Mouse (Mus musculus) midbrain, embryonic 14.5 days (tissue): ENCODE data around the gene Tfeb. TPM values are rescaled to one million over a fixed set of nuclear protein-coding genes. Genes with fewer than 3 reads are reported as not detected.

ENCODE experiments used
- ATAC-seq: fragments of 200-750 bp; cut with Nextera tagmentation; 2 replicates; pipeline ENCODE4 v1.8.0; 2017; ENCODE audit warnings: moderate number of reproducible peaks, moderate library complexity; ENCODE audit not compliant: low FRiP score, low TSS enrichment
- DNase-seq: peaks from one replicate; pipeline ENCODE4 v3.0.0-alpha.2; 2015
- H3K27ac ChIP-seq: fragments of 300-500 bp; sonication (generic); replicated peaks from 2 replicates; pipeline ENCODE4 v1.5.1; 2014; ENCODE audit warnings: mild to moderate bottlenecking, low read depth, low read length, moderate library complexity
- H3K27me3 ChIP-seq: fragments of 300-500 bp; sonication (generic); 2 replicates; pipeline ENCODE4 v1.6.1; 2014; ENCODE audit warnings: low read length, control low read depth, mixed read lengths; ENCODE audit not compliant: control insufficient read depth, insufficient read depth
- H3K36me3 ChIP-seq: fragments of 300-500 bp; sonication (generic); 2 replicates; pipeline ENCODE4 v1.6.1; 2014; ENCODE audit warnings: low read length, control low read depth; ENCODE audit not compliant: control insufficient read depth, insufficient read depth
- H3K4me1 ChIP-seq: fragments of 300-500 bp; sonication (generic); 2 replicates; pipeline ENCODE4 v1.6.1; 2014; ENCODE audit warnings: mild to moderate bottlenecking, antibody characterized with exemption, low read length, control low read depth; ENCODE audit not compliant: control insufficient read depth, insufficient read depth
- H3K4me2 ChIP-seq: fragments of 300-500 bp; sonication (generic); 2 replicates; pipeline ENCODE4 v1.6.1; 2014; ENCODE audit warnings: mild to moderate bottlenecking, low read length, moderate library complexity
- H3K4me3 ChIP-seq: fragments of 300-500 bp; sonication (generic); replicated peaks from 2 replicates; pipeline ENCODE4 v1.5.1; 2014; ENCODE audit warnings: low read depth, low read length
- H3K9ac ChIP-seq: fragments of 300-500 bp; sonication (generic); replicated peaks from 2 replicates; pipeline ENCODE4 v1.6.1; 2014; ENCODE audit warnings: mild to moderate bottlenecking, low read length, moderate library complexity
- H3K9me3 ChIP-seq: fragments of 300-500 bp; sonication (generic); 2 replicates; pipeline ENCODE4 v1.6.1; 2016; ENCODE audit warnings: low read length, control low read depth, mixed read lengths; ENCODE audit not compliant: control insufficient read depth
- WGBS: fragments of 180-500 bp; shearing (Covaris S2); extraction: QIAGEN DNeasy Blood & Tissue Kit; methylation state at CpG from one replicate; pipeline ENCODE4 v1.1.7; 2014; 5-methylcytosine and 5-hydroxymethylcytosine counted together
- polyA plus RNA-seq: library from polyadenylated mRNA; unstranded; fragments of >200 nt; fragmentation: Nextera tagmentation; extraction: Ambion mirVana; gene quantifications from 2 replicates; pipeline ENCODE4 v1.2.1, GENCODE M21; 2014

Gene Tfeb
- polyA plus RNA-seq, 1 experiment from 2014 or later, result 2.7 TPM

GRCm38 (mm10) chr17:47815446-47815845 is 78.6 kb downstream of the Tfeb start:
- no peak overlapping the region for H3K4me3 ChIP-seq
- 0 out of 2 replicates have a peak, but pooled peaks cover 5% of the 10 kb centered on the region for H3K4me1 ChIP-seq
- no peak overlapping the region for H3K27ac ChIP-seq
- H3K36me3 ChIP-seq, result no peaks in the 10 kb centered on the region
- ATAC-seq (0 out of 2 replicates have a peak, but pooled peaks have one; percentile 41), DNase-seq (no peak)
- no peaks in the 10 kb centered on the region for H3K27me3 ChIP-seq
- H3K9me3 ChIP-seq, result no peaks in the 10 kb centered on the region
- WGBS, result 54% methylated on average over 10 of the region's 10 CpGs
- H3K9ac ChIP-seq, result no peak overlapping the region
- H3K4me2 ChIP-seq, result no peak overlapping the region

- WGBS, result 88% methylated on average over 13 of the region's 13 CpGs
- H3K27me3 ChIP-seq, result no peaks in the 10 kb centered on the region
- H3K4me2 ChIP-seq, result no peak overlapping the region
- H3K4me3 ChIP-seq, result no peak overlapping the region
- H3K4me1 ChIP-seq, result 0 out of 2 replicates have a peak, but pooled peaks cover 5% of the 10 kb centered on the region
- no peaks in the 10 kb centered on the region for H3K9me3 ChIP-seq
- H3K36me3 ChIP-seq, result no peaks in the 10 kb centered on the region
- no peak overlapping the region for H3K9ac ChIP-seq
- no peak for ATAC-seq
- no peak for DNase-seq
- no peak overlapping the region for H3K27ac ChIP-seq
These were observed 81.4 kb downstream of the Tfeb start for GRCm38 (mm10) chr17:47818038-47818725.

- DNase-seq, result no peak
- WGBS, result 75% methylated on average over 8 of the region's 8 CpGs
- Histone ChIP-seq H3K4me1 (no peaks in the 10 kb centered on the region), H3K4me2 (no peak overlapping the region), H3K27ac (no peak overlapping the region), H3K27me3 (no peaks in the 10 kb centered on the region), H3K4me3 (no peak overlapping the region), H3K36me3 (no peaks in the 10 kb centered on the region), H3K9ac (no peak overlapping the region), H3K9me3 (no peaks in the 10 kb centered on the region)
- ATAC-seq, result no peak
These were observed 84.5 kb downstream of the Tfeb start for GRCm38 (mm10) chr17:47821339-47821738.

DNA sequence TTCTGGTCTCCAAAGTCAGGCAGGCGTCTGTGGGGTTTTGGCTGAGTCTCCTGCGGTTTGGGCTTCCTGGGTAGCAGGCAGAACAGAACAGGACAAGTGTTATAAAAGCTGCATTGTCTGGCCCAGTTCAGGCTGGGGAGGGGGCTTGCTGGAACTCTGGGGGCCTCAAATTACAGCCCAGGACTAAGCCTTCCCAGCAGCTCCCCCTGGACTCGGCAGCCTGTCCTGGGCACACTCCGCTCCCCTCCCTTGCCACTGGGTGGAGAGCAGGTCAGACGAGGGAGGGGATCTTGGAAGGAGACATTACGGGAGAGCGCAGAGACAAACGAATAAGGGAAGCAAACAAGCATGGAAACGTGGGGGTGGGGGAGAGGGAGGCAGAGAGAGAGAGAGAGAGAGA is 94.3 kb downstream of the Tfeb start:
- H3K9ac ChIP-seq, result no peak overlapping the region
- H3K4me2 ChIP-seq, result peak overlapping the region; percentile 88
- 4% methylated on average over 9 of the region's 9 CpGs for WGBS
- no peak overlapping the region for H3K27ac ChIP-seq
- peaks cover 34% of the 10 kb centered on the region for H3K27me3 ChIP-seq
- H3K4me3 ChIP-seq, result no peak overlapping the region
- peaks cover 15% of the 10 kb centered on the region; the same call in 1 of the 2 replicates for H3K4me1 ChIP-seq
- no peaks in the 10 kb centered on the region for H3K9me3 ChIP-seq
- DNase-seq (peak; percentile 37), ATAC-seq (no peak)
- no peaks in the 10 kb centered on the region for H3K36me3 ChIP-seq

DNA sequence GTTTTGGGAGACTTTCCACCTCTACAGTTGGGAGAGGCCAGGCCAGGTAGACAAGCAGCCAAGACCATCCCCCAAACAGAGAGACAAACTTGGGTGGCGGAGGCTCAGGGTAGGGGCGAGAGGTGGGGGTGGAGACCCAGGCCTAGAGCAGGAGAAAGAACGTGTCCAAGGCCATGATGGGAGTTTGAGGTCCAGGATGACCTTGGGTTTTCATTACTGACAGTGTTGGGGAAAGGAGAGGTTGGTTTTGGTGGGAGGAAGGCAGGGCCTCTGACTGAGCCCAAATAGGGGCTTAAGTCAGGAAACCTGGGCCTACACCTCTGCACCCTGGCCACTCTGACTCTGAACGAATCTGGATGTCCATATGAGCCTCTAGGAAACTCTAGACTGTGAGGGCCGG is 94.9 kb downstream of the Tfeb start:
- H3K27me3 ChIP-seq, result peaks cover 34% of the 10 kb centered on the region
- 37% methylated on average over 5 of the region's 5 CpGs for WGBS
- peak overlapping the region; percentile 88 for H3K4me2 ChIP-seq
- 0 out of 2 replicates have a peak overlapping the region, but pooled peaks have one; percentile 50 for H3K4me3 ChIP-seq
- H3K9me3 ChIP-seq, result no peaks in the 10 kb centered on the region
- no peak overlapping the region for H3K27ac ChIP-seq
- ATAC-seq (no peak), DNase-seq (no peak)
- H3K36me3 ChIP-seq, result no peaks in the 10 kb centered on the region
- H3K9ac ChIP-seq, result no peak overlapping the region
- peaks cover 15% of the 10 kb centered on the region; the same call in 1 of the 2 replicates for H3K4me1 ChIP-seq

- H3K36me3 ChIP-seq, result no peaks in the 10 kb centered on the region
- peak; percentile 37 for DNase-seq
- WGBS, result under 1% methylated on average over 17 of the region's 17 CpGs
- peak overlapping the region; percentile 88 for H3K4me2 ChIP-seq
- H3K4me3 ChIP-seq, result peak overlapping the region; percentile 50
- H3K4me1 ChIP-seq, result peaks cover 15% of the 10 kb centered on the region; the same call in 1 of the 2 replicates
- ATAC-seq, result peak; percentile 65
- peaks cover 34% of the 10 kb centered on the region for H3K27me3 ChIP-seq
- H3K9ac ChIP-seq, result peak overlapping the region; percentile 49
- H3K27ac ChIP-seq, result no peak overlapping the region
- no peaks in the 10 kb centered on the region for H3K9me3 ChIP-seq
These were observed 95.7 kb downstream of the Tfeb start for GRCm38 (mm10) chr17:47832501-47833028.

DNA sequence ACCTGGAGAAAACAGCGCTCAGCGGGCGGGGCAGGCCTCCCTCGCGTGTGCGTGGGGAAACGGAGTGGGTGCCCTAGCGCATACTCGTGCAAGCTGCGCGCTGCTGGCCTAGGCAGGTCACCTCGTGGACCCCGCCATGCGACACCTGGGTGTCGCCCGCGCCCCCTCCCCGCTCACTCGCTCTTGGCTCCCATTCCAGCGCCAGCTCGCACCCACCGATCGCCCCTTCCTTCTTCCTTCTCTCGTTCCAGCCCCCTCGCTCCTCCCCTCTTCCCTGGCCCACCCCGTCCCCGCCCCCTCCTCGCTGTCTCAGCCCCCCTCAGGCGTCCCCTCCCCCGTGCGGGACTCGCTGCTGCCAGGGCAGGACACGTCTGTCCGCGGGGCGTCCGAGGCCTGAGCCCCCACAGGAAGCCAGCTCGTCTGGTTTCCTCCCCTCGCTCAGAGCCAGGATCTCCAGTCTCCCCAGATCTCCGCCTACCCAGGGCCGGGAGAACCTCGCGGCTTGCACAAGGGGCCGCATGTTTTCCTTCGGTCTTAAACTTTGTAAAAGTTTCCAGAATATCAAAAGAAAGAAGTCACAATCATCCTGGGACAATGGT is 96.3 kb downstream of the Tfeb start:
- ATAC-seq (peak; percentile 51), DNase-seq (peak; percentile 70)
- Histone ChIP-seq H3K4me1 (peaks cover 15% of the 10 kb centered on the region; the same call in 1 of the 2 replicates), H3K4me3 (peak overlapping the region; percentile 50), H3K9me3 (no peaks in the 10 kb centered on the region), H3K9ac (peak overlapping the region; percentile 49), H3K27ac (no peak overlapping the region), H3K36me3 (no peaks in the 10 kb centered on the region), H3K4me2 (peak overlapping the region; percentile 88), H3K27me3 (peaks cover 34% of the 10 kb centered on the region)
- WGBS, result under 1% methylated on average over 45 of the region's 45 CpGs

DNA sequence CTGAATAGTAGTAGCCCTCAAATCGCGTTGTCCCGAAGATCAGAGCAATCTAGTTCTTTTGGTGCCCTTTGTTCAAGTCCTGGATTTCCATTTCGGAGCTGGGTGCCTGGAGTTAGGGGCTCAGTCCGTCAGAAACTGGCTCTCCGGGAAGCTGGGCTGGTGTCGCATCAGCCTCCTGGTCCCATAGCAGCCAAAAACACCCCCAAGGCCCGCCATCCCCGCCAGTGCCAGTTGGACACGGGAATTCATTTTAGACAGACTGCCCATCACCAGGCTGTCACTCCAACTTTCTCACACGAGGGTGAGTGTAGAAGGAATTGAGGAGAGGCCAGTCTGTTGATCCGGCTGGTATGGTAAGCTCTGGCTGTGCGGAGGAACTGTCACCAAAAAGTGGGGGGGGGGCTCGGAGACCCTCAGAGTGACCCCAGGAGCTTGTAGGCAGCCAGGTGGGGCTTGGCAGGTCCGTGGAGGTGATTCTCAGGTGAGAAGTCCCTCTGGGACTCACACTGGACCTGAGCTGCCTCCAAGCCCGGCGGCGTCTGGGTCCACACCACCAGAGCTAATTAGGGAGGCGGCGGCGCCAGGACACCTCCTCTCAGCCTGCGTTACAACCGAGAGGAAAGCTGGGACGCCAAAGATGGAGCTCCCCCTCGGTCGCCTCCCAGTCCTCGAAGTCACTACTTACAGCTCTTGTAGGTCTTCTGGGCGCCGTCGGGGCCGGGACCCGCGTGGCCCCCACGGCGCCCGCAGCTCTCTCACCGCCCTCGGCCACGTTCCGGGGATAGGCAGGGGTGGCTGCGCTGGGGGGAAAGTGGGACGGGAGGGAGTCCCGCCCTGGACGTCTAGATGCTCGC is 97.0 kb downstream of the Tfeb start:
- ATAC-seq (no peak), DNase-seq (no peak)
- peak overlapping the region; percentile 50 for H3K4me3 ChIP-seq
- WGBS, result under 1% methylated on average over 45 of the region's 45 CpGs
- H3K27me3 ChIP-seq, result peaks cover 34% of the 10 kb centered on the region
- H3K9ac ChIP-seq, result peak overlapping the region; percentile 20; the same call in 1 of the 2 replicates
- H3K27ac ChIP-seq, result no peak overlapping the region
- no peaks in the 10 kb centered on the region for H3K36me3 ChIP-seq
- H3K4me1 ChIP-seq, result peaks cover 15% of the 10 kb centered on the region; the same call in 1 of the 2 replicates
- no peaks in the 10 kb centered on the region for H3K9me3 ChIP-seq
- H3K4me2 ChIP-seq, result peak overlapping the region; percentile 88
